Mouse (Mus musculus): ENCODE measurements around the gene Gm6902. TPM values are rescaled to one million over a fixed set of nuclear protein-coding genes. Genes with fewer than 3 reads are reported as not detected.

The Gm6902 gene
- polyA plus RNA-seq (2021; fragmentation: Nextera tagmentation), result not detected in 2 replicates
- long read RNA-seq, experiment 1, result 0 reads
- long read RNA-seq, experiment 2, result 0 reads

GRCm38 (mm10) chr7:23278800-23279199, at the start of gene Gm6902:
Gene Gm6902, minus strand, starts transcription at chr7:23278900.

GRCm38 (mm10) chr7:23300892-23301291, 22.2 kb upstream of the Gm6902 start, which contains the start of gene Nlrp4e:
Gene Nlrp4e, plus strand, starts transcription at chr7:23301192.

GRCm38 (mm10) chr7:23251582-23251981, 27.1 kb downstream of the Gm6902 start, which contains the start of gene Vmn1r166:
Gene Vmn1r166, minus strand, starts transcription at chr7:23251682.

Other genes starting within 250 kb of the Gm6902 start
- gene Vmn1r163, start 223.4 kb downstream of the Gm6902 start, polyA plus RNA-seq (2021; fragmentation: Nextera tagmentation), result not detected in 2 replicates
- not detected in 2 replicates for gene Gm8720, start 211.4 kb downstream of the Gm6902 start, polyA plus RNA-seq (2021; fragmentation: Nextera tagmentation)
- not detected in 2 replicates for gene Gm10662, start 134.4 kb downstream of the Gm6902 start, polyA plus RNA-seq (2021; fragmentation: Nextera tagmentation)
- not detected in 2 replicates for gene Vmn1r165, start 61.6 kb downstream of the Gm6902 start, polyA plus RNA-seq (2021; fragmentation: Nextera tagmentation)
- gene Vmn1r166, start 27.2 kb downstream of the Gm6902 start, polyA plus RNA-seq (2021; fragmentation: Nextera tagmentation), result not detected in 2 replicates
- gene Nlrp4e, start 22.3 kb upstream of the Gm6902 start, polyA plus RNA-seq (2021; fragmentation: Nextera tagmentation), result not detected in 2 replicates
- gene Nlrp5, start 107.0 kb upstream of the Gm6902 start, polyA plus RNA-seq (2021; fragmentation: Nextera tagmentation), result not detected in 2 replicates
- not detected in 2 replicates for gene Vmn1r167, start 228.3 kb upstream of the Gm6902 start, polyA plus RNA-seq (2021; fragmentation: Nextera tagmentation)

Measured in left cerebral cortex, adult 6 months (tissue).